Mouse (Mus musculus) adrenal gland, postnatal 10 days (tissue): ENCODE results near the gene Btg2. TPM values are rescaled to one million over a fixed set of nuclear protein-coding genes. Genes with fewer than 3 reads are reported as not detected.

ENCODE experiments used
- total RNA-seq, 2 experiments: library from RNA; stranded (reverse); gene quantifications; 2 replicates each; pipeline ENCODE4 v1.2.3; 2021

Gene Btg2
- total RNA-seq, 2 experiments from 2014 or later: 32.4 to 58.1 TPM

Other genes with a start within 250 kb of the Btg2 start
- 1 to 10 TPM; 1.7 to 2.5 TPM for gene Optc, start 171.1 kb downstream of the Btg2 start, total RNA-seq
- 10 to 100 TPM; 56.9 to 74.1 TPM for gene Prelp, start 157.7 kb downstream of the Btg2 start, total RNA-seq
- 10 to 100 TPM; 17.4 to 22.2 TPM for gene Fmod, start 41.9 kb downstream of the Btg2 start, total RNA-seq
- gene Chit1, start 32.1 kb upstream of the Btg2 start, total RNA-seq: under 1 TPM in 1 of 2 experiments, not detected in 1; 0.15 TPM
- gene Chil1, start 103.1 kb upstream of the Btg2 start, total RNA-seq: 1 to 10 TPM; 1.4 to 2.4 TPM
- 1 to 10 TPM; 4.2 to 5.0 TPM for gene Mybph, start 114.3 kb upstream of the Btg2 start, total RNA-seq
- 10 to 100 TPM; 70.4 to 83.0 TPM for gene Adora1, start 156.3 kb upstream of the Btg2 start, total RNA-seq
- 1 to 10 TPM; 2.0 to 9.6 TPM for gene Myog, start 210.9 kb upstream of the Btg2 start, total RNA-seq